Mouse (Mus musculus): ENCODE measurements around the gene Lypd6b. TPM values are rescaled to one million over a fixed set of nuclear protein-coding genes. Genes with fewer than 3 reads are reported as not detected.

Gene Lypd6b
- 7.5 and 10.7 TPM in 2 replicates for polyA plus RNA-seq (2012; rRNA removed)

DNA sequence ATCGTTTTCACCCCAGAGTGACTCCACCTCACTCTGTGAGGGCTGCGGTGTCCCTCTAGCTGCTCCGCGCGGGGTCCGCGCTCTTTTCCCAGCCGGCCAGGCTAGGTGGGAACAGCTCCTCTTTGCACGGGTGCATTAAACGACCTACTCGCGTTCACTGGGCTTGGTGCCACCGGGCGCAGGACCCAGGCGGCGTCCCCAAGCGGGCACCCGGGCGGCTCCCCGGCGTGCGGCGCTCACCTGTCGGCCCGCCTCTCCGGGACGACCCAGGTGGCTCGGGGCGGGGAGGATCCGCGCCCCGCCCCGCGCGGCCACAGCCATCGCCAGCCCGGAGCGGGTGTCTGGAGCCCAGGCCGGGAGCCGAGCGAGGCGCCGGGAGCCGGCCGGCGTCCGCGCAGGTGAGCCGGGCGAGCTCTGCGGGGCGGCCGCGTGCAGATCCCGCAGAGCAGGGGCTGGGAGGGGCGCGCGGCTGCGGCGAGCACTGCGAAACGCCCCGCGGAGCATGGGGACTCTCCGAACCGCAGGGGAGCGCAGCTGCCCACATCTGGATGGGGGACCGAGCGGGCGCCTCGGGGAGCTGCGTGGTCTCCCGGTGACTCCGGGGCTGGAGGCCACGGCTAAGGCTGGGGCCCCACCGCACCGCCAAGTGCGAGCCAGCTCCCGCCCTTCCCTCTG lies at the start of gene Lypd6b:
Gene Lypd6b, plus strand, starts transcription at position 313 of the 675 bp plus-strand sequence.
- Histone ChIP-seq H3K4me3 (replicated peaks; ENCODE audit: insufficient read depth, low read depth, low read length) (peak within 1 kb of the TSS; percentile 43), H3K27ac (ENCODE audit: insufficient read depth, low read length) (no peak within 1 kb of the TSS), H3K27me3 (ENCODE audit: control insufficient read depth, insufficient read depth, low read length) (no peaks in the 10 kb centered on the region), H3K4me1 (ENCODE audit: control insufficient read depth, insufficient read depth, low read length) (no peaks in the 10 kb centered on the region; the same call in 1 of the 2 replicates)
- DNase-seq, result peak; percentile 19 to 32
- WGBS, result 2% methylated on average over 78 of the region's 79 CpGs
- TF ChIP-seq CTCF (IDR thresholded peaks at IDR 0.05; ENCODE audit: borderline replicate concordance, insufficient read depth, low read depth, low read length) (no peak), POLR2A (IDR thresholded peaks at IDR 0.05; ENCODE audit: borderline replicate concordance, insufficient read depth, low read length) (no peak)

DNA sequence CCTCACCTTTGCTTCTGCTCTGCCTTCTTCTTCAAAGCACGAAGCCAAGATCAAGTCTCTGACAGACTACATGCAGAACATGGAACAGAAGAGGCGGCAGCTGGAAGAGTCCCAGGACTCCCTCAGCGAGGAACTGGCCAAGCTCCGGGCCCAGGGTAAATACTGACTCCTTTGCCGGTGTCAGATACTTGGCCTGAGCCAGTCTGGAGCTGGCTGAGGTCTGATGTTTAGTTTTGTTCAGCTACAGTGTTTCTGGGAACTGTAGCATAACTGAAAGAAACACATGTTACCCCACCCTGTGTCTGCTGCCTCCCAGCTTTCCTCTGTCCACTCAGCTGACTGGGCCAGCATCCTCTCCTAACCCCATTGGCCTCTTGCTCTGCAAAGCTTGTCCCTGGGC lies 48.4 kb upstream of the Lypd6b start:
- H3K27me3 ChIP-seq (ENCODE audit: control insufficient read depth, insufficient read depth, low read length), result no peaks in the 10 kb centered on the region
- TF ChIP-seq POLR2A (IDR thresholded peaks at IDR 0.05; ENCODE audit: borderline replicate concordance, insufficient read depth, low read length), result no peak
- TF ChIP-seq CTCF (IDR thresholded peaks at IDR 0.05; ENCODE audit: borderline replicate concordance, insufficient read depth, low read depth, low read length), result no peak
- DNase-seq, result peak; percentile 81 to 85
- WGBS, result 5% methylated on average over 5 of the region's 5 CpGs
- H3K4me3 ChIP-seq (replicated peaks; ENCODE audit: insufficient read depth, low read depth, low read length), result no peak overlapping the region
- peak overlapping the region; percentile 17; the same call in 1 of the 2 replicates for H3K27ac ChIP-seq (ENCODE audit: insufficient read depth, low read length)
- H3K4me1 ChIP-seq (ENCODE audit: control insufficient read depth, insufficient read depth, low read length), result peaks cover 49% of the 10 kb centered on the region

GRCm38 (mm10) chr2:49741026-49741425 lies 46.5 kb upstream of the Lypd6b start:
- DNase-seq, result no peak
- Histone ChIP-seq H3K4me1 (ENCODE audit: control insufficient read depth, insufficient read depth, low read length) (peaks cover 64% of the 10 kb centered on the region), H3K27me3 (ENCODE audit: control insufficient read depth, insufficient read depth, low read length) (no peaks in the 10 kb centered on the region), H3K27ac (ENCODE audit: insufficient read depth, low read length) (0 out of 2 replicates have a peak overlapping the region, but pooled peaks have one; percentile 39), H3K4me3 (replicated peaks; ENCODE audit: insufficient read depth, low read depth, low read length) (no peak overlapping the region)
- 65% methylated on average over 6 of the region's 6 CpGs for WGBS
- TF ChIP-seq CTCF (IDR thresholded peaks at IDR 0.05; ENCODE audit: borderline replicate concordance, insufficient read depth, low read depth, low read length) (no peak), POLR2A (IDR thresholded peaks at IDR 0.05; ENCODE audit: borderline replicate concordance, insufficient read depth, low read length) (no peak)

DNA sequence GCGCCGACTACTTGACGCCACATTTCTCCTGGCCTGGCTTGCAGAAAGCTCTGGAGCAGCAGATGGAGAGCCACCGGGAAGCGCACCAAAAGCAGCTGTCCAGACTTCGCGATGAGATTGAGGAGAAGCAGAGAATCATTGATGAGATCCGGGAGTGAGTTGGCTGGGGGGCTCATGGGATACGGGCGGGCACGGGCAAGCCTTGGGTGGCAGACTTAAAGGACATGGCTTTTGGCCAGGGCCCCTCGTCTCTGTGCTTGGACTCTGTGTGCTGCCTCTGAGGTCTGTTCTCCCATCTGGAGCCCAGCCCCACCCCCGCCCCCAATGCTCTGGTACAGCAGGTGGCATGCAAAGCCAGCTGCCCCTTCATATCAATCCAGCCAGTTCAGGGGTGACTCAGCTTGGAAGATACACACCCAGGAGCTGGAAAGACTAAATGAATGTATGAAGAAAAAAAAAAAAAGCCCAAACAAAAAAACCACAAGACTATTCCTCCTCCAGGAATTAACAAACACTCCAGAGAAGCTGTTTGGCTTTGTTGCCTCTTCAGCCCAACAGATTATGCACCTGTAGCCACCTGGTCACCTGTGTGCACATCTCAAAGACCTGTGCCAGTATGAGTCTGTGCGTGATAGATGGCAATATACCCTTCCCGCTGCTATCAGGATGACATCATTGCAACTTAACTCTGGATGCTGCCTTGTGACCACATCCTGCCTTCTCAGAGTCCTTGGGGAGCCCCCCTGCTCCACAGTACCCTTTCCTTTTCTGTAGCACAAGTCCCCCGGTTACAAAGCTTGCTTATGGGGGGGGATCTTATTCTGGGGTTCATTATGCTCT lies 45.4 kb upstream of the Lypd6b start:
- no peaks in the 10 kb centered on the region for H3K27me3 ChIP-seq (ENCODE audit: control insufficient read depth, insufficient read depth, low read length)

DNA sequence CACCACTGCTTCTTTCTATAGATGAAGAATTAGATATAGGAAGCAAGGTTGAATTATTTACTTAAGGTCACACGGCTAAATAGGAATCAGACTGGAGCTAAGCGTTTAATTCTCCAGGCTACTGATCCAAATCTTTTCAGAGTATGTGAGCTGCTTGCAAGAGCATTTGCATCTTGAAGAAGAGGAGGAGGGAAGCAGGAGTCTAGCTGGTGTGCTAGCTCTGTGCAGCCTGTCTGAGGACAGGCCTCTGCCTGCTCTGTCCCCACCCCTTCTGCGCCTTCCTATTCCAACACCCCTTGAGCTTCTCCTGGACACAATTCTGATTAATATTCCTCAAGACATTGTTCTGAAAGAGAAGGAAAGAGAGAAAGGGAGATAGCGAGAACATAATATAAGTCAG lies 44.6 kb upstream of the Lypd6b start:
- 88% methylated on average over 4 of the region's 4 CpGs for WGBS
- Histone ChIP-seq H3K4me3 (replicated peaks; ENCODE audit: insufficient read depth, low read depth, low read length) (no peak overlapping the region), H3K27ac (ENCODE audit: insufficient read depth, low read length) (no peak overlapping the region), H3K27me3 (ENCODE audit: control insufficient read depth, insufficient read depth, low read length) (no peaks in the 10 kb centered on the region), H3K4me1 (ENCODE audit: control insufficient read depth, insufficient read depth, low read length) (peaks cover 72% of the 10 kb centered on the region)
- DNase-seq, result no peak
- TF ChIP-seq POLR2A (IDR thresholded peaks at IDR 0.05; ENCODE audit: borderline replicate concordance, insufficient read depth, low read length) (no peak), CTCF (IDR thresholded peaks at IDR 0.05; ENCODE audit: borderline replicate concordance, insufficient read depth, low read depth, low read length) (no peak)

More for the DNA sequence above, 45.4 kb upstream of the Lypd6b start:
- TF ChIP-seq CTCF (IDR thresholded peaks at IDR 0.05; ENCODE audit: borderline replicate concordance, insufficient read depth, low read depth, low read length) (no peak), POLR2A (IDR thresholded peaks at IDR 0.05; ENCODE audit: borderline replicate concordance, insufficient read depth, low read length) (no peak)
- Histone ChIP-seq H3K4me3 (replicated peaks; ENCODE audit: insufficient read depth, low read depth, low read length) (no peak overlapping the region), H3K4me1 (ENCODE audit: control insufficient read depth, insufficient read depth, low read length) (peaks cover 70% of the 10 kb centered on the region), H3K27ac (ENCODE audit: insufficient read depth, low read length) (peak overlapping the region; percentile 39)
- DNase-seq, result peak; percentile 77 to 78
- WGBS, result 12% methylated on average over 16 of the region's 16 CpGs

- 85% methylated on average over 6 of the region's 6 CpGs for WGBS
- TF ChIP-seq CTCF (IDR thresholded peaks at IDR 0.05; ENCODE audit: borderline replicate concordance, insufficient read depth, low read depth, low read length), result no peak
- no peak for TF ChIP-seq POLR2A (IDR thresholded peaks at IDR 0.05; ENCODE audit: borderline replicate concordance, insufficient read depth, low read length)
- Histone ChIP-seq H3K27me3 (ENCODE audit: control insufficient read depth, insufficient read depth, low read length) (no peaks in the 10 kb centered on the region), H3K4me3 (replicated peaks; ENCODE audit: insufficient read depth, low read depth, low read length) (no peak overlapping the region), H3K4me1 (ENCODE audit: control insufficient read depth, insufficient read depth, low read length) (peaks cover 66% of the 10 kb centered on the region), H3K27ac (ENCODE audit: insufficient read depth, low read length) (no peak overlapping the region)
- no peak for DNase-seq
These were observed 43.7 kb upstream of the Lypd6b start for GRCm38 (mm10) chr2:49743775-49744174.

DNA sequence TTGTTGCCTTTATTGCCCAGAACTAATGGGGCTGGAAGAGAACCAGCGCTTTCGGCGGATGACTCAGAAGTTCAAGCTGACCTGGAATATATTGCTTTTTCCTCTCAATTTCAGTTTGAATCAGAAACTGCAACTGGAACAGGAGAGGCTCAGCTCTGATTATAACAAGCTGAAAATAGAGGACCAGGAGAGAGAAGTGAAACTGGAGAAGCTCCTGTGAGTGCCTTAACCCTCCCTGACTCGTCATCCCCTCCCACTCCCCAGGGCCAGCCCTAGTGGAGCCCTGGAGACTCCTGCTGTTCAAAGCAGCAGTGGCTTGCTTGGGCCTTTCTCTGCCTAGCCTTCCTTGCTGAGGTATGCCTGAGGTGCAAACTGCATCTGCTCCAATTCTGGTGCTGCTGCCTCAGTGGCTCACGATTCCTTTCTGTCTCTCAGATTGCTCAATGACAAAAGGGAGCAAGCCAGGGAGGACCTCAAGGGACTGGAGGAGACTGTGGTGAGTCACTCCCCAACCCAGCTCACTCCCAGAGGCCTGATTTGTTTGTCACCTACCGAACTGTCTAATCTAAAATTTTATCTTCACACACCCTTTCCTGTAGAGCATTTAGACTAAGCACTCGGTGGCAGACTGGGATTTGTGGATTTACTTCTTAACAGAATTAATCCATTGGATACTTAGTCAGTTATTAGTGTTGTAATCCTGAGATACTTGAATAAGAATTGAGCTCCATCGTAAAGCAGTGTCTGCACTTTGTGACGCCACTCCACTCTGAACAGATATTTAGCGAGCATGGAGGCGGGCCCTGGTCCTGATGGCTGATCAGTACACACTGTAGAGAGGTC lies 43.0 kb upstream of the Lypd6b start:
- no peaks in the 10 kb centered on the region for H3K27me3 ChIP-seq (ENCODE audit: control insufficient read depth, insufficient read depth, low read length)
- no peak overlapping the region for H3K4me3 ChIP-seq (replicated peaks; ENCODE audit: insufficient read depth, low read depth, low read length)
- TF ChIP-seq POLR2A (IDR thresholded peaks at IDR 0.05; ENCODE audit: borderline replicate concordance, insufficient read depth, low read length) (no peak), CTCF (IDR thresholded peaks at IDR 0.05; ENCODE audit: borderline replicate concordance, insufficient read depth, low read depth, low read length) (no peak)
- H3K27ac ChIP-seq (ENCODE audit: insufficient read depth, low read length), result no peak overlapping the region
- DNase-seq, result peak in 1 of 2 experiments; percentile 27
- WGBS, result 71% methylated on average over 11 of the region's 11 CpGs
- peaks cover 59% of the 10 kb centered on the region for H3K4me1 ChIP-seq (ENCODE audit: control insufficient read depth, insufficient read depth, low read length)

Data from cerebellum, adult 2 months (tissue).